Mouse (Mus musculus) liver, embryonic 14.5 days (tissue): ENCODE data around the gene Gpr137c. TPM values are rescaled to one million over a fixed set of nuclear protein-coding genes. Genes with fewer than 3 reads are reported as not detected.

ENCODE experiments used
- ATAC-seq: fragments of 200-750 bp; cut with Nextera tagmentation; 2 replicates; pipeline ENCODE4 v1.8.0; 2017; ENCODE audit warnings: moderate number of reproducible peaks, mild to moderate bottlenecking, moderate library complexity; ENCODE audit not compliant: insufficient read depth
- DNase-seq, 3 experiments: peaks; one replicate each; pipeline ENCODE4 v3.0.0-alpha.2; 2012 to 2013; ENCODE audit warnings: low read depth in 3 of 3, low spot score in 3 of 3
- H3K27ac ChIP-seq: fragments of 300-500 bp; sonication (generic); 2 replicates; pipeline ENCODE4 v1.5.1; 2014; ENCODE audit warnings: moderate library complexity, mild to moderate bottlenecking, control low read depth, inconsistent platforms
- H3K27me3 ChIP-seq: fragments of 300-500 bp; sonication (generic); 2 replicates; pipeline ENCODE4 v1.6.1; 2014; ENCODE audit warnings: mild to moderate bottlenecking, low read length, moderate library complexity; ENCODE audit not compliant: control insufficient read depth, insufficient read depth
- H3K36me3 ChIP-seq: fragments of 300-500 bp; sonication (generic); replicated peaks from 2 replicates; pipeline ENCODE4 v1.6.1; 2014; ENCODE audit warnings: low read depth; ENCODE audit not compliant: control insufficient read depth, insufficient read depth
- H3K4me1 ChIP-seq, 2 experiments: fragments of 200-500 bp in 1 of 2; fragments of 300-500 bp in 1 of 2; sonication (generic) in 1 of 2; replicated peaks; 2 replicates each; pipeline ENCODE4 v1.6.1; 2012 to 2014; ENCODE audit warnings: antibody characterized with exemption in 1 of 2, inconsistent platforms in 1 of 2, low read length in 1 of 2; ENCODE audit not compliant: control insufficient read depth in 2 of 2, insufficient read depth in 2 of 2
- H3K4me2 ChIP-seq: fragments of 300-500 bp; sonication (generic); 2 replicates; pipeline ENCODE4 v1.6.1; 2014; ENCODE audit warnings: low read depth, mild to moderate bottlenecking, control low read depth, moderate library complexity
- H3K4me3 ChIP-seq, 2 experiments: fragments of 200-500 bp in 1 of 2; fragments of 300-500 bp in 1 of 2; sonication (generic) in 1 of 2; 2 replicates each; pipeline ENCODE4 v1.5.1; 2012 to 2014; ENCODE audit warnings: low read depth in 2 of 2, low read length in 2 of 2, mild to moderate bottlenecking in 2 of 2, control low read depth in 1 of 2, inconsistent platforms in 1 of 2, moderate library complexity in 1 of 2; ENCODE audit not compliant: insufficient read depth in 1 of 2
- H3K9ac ChIP-seq: fragments of 300-500 bp; sonication (generic); replicated peaks from 2 replicates; pipeline ENCODE4 v1.6.1; 2014; ENCODE audit warnings: mild to moderate bottlenecking, control low read depth, moderate library complexity
- H3K9me3 ChIP-seq: fragments of 300-500 bp; sonication (generic); 2 replicates; pipeline ENCODE4 v1.6.1; 2016; ENCODE audit warnings: low read length, mixed read lengths; ENCODE audit not compliant: control insufficient read depth
- CTCF ChIP-seq: IDR thresholded peaks from 2 replicates; pipeline ENCODE4 v1.5.1; 2016; ENCODE audit warnings: antibody characterized with exemption, low read depth, control low read depth
- EP300 ChIP-seq: IDR thresholded peaks from 2 replicates; pipeline ENCODE4 v1.6.1; 2016; ENCODE audit warnings: antibody characterized with exemption, low read depth
- WGBS: fragments of 180-500 bp; shearing (Covaris S2); extraction: QIAGEN DNeasy Blood & Tissue Kit; methylation state at CpG from one replicate; pipeline ENCODE4 v1.1.7; 2014; ENCODE audit not compliant: insufficient replicate concordance; 5-methylcytosine and 5-hydroxymethylcytosine counted together
- polyA plus RNA-seq, 2 experiments: library from polyadenylated mRNA; depleted of rRNA in 1 of 2; stranded (reverse) in 1 of 2; unstranded in 1 of 2; fragments of >200 nt; fragmentation: Nextera tagmentation in 1 of 2; extraction: Ambion mirVana in 1 of 2; gene quantifications; 2 replicates each; pipeline versions ENCODE4 v1.2.1 to v1.2.3; 2012 to 2014

The Gpr137c gene
- polyA plus RNA-seq (2012; rRNA removed) (0.25 and 0.41 TPM in 2 replicates), polyA plus RNA-seq (2014; fragmentation: Nextera tagmentation; extraction: Ambion mirVana) (0.24 and 0.37 TPM in 2 replicates)

GRCm38 (mm10) chr14:45219281-45220089 is at the start of gene Gpr137c:
Gene Gpr137c (plus strand): TSS chr14:45219717.
- DNase-seq: peak; percentile 93 to 95 (median 94)
- Histone ChIP-seq H3K4me2 (peak within 1 kb of the TSS; percentile 89), H3K36me3 (no peaks in the 10 kb centered on the region), H3K4me3 (peak within 1 kb of the TSS; percentile 64 to 65), H3K4me1 (peaks cover 3 to 5% of the 10 kb centered on the region in 2 experiments; a peak in 3 of 4 replicates), H3K9ac (peak within 1 kb of the TSS; percentile 37), H3K9me3 (no peaks in the 10 kb centered on the region), H3K27ac (no peak within 1 kb of the TSS), H3K27me3 (peaks cover 21% of the 10 kb centered on the region)
- under 1% methylated on average over 71 of the region's 86 CpGs for WGBS
- peak; percentile 98 for ATAC-seq
- TF ChIP-seq CTCF: no peak
- no peak for TF ChIP-seq EP300

- Histone ChIP-seq H3K9ac (no peak overlapping the region), H3K36me3 (no peaks in the 10 kb centered on the region), H3K9me3 (no peaks in the 10 kb centered on the region), H3K4me2 (no peak overlapping the region), H3K4me1 (no peaks in the 10 kb centered on the region), H3K4me3 (no peak overlapping the region), H3K27ac (no peak overlapping the region), H3K27me3 (no peaks in the 10 kb centered on the region)
- DNase-seq: no peak
- no peak for ATAC-seq
- TF ChIP-seq CTCF (no peak), EP300 (no peak)
- 75% methylated on average over 5 of the region's 5 CpGs for WGBS
These were observed 47.3 kb upstream of the Gpr137c start for GRCm38 (mm10) chr14:45172260-45172659.

GRCm38 (mm10) chr14:45175012-45175740 is 44.3 kb upstream of the Gpr137c start:
- Histone ChIP-seq H3K27ac (no peak overlapping the region), H3K4me2 (no peak overlapping the region), H3K27me3 (no peaks in the 10 kb centered on the region), H3K4me3 (no peak overlapping the region), H3K9me3 (no peaks in the 10 kb centered on the region), H3K9ac (no peak overlapping the region), H3K36me3 (no peaks in the 10 kb centered on the region), H3K4me1 (no peaks in the 10 kb centered on the region)
- TF ChIP-seq CTCF (no peak), EP300 (no peak)
- DNase-seq (no peak), ATAC-seq (no peak)
- WGBS: 75% methylated on average over 14 of the region's 14 CpGs

- no peaks in the 10 kb centered on the region for H3K36me3 ChIP-seq
- no peak for TF ChIP-seq CTCF
- TF ChIP-seq EP300: no peak
- H3K27ac ChIP-seq: no peak overlapping the region
- ATAC-seq (no peak), DNase-seq (no peak)
- H3K4me1 ChIP-seq: no peaks in the 10 kb centered on the region
- no peaks in the 10 kb centered on the region for H3K9me3 ChIP-seq
- H3K4me3 ChIP-seq: no peak overlapping the region
- H3K9ac ChIP-seq: no peak overlapping the region
- no peak overlapping the region for H3K4me2 ChIP-seq
- no peaks in the 10 kb centered on the region for H3K27me3 ChIP-seq
- 47% methylated on average over 2 of the region's 2 CpGs for WGBS
These were observed 40.3 kb upstream of the Gpr137c start for GRCm38 (mm10) chr14:45179186-45179585.

- TF ChIP-seq EP300 (no peak), CTCF (no peak)
These were observed 39.9 kb upstream of the Gpr137c start for GRCm38 (mm10) chr14:45179606-45180005.

More at GRCm38 (mm10) chr14:45179606-45180005, 39.9 kb upstream of the Gpr137c start:
- 51% methylated on average over 2 of the region's 2 CpGs for WGBS
- DNase-seq (no peak), ATAC-seq (no peak)
- Histone ChIP-seq H3K9me3 (no peaks in the 10 kb centered on the region), H3K27ac (no peak overlapping the region), H3K9ac (no peak overlapping the region), H3K4me1 (no peaks in the 10 kb centered on the region), H3K36me3 (no peaks in the 10 kb centered on the region), H3K27me3 (no peaks in the 10 kb centered on the region), H3K4me2 (no peak overlapping the region), H3K4me3 (no peak overlapping the region)
